Mouse (Mus musculus): ENCODE measurements around the gene Fgfr2.

Gene Fgfr2

DNA sequence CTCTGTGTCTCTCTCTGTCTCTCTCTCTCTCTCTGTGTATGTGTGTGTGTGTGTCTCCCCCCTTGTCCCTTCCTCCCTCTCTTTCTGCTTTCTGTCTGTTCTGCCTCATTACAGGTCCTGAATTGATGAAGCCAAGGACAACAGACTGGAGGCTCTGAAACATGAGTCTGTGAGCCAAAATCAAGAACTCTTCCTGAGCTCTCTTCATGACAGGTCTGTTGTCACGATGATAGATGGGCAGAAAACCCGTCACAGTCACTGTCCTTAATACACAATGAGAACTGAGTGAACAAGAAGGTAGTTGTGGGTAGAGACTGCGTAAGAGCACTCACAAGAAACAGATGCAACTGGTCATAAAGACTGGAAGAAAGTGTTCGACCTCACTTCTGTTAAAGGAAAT lies 762.8 kb downstream of the Fgfr2 start:
- no peak for DNase-seq (ENCODE audit: low read depth in 1 of 2, low spot score in 2 of 2)

DNA sequence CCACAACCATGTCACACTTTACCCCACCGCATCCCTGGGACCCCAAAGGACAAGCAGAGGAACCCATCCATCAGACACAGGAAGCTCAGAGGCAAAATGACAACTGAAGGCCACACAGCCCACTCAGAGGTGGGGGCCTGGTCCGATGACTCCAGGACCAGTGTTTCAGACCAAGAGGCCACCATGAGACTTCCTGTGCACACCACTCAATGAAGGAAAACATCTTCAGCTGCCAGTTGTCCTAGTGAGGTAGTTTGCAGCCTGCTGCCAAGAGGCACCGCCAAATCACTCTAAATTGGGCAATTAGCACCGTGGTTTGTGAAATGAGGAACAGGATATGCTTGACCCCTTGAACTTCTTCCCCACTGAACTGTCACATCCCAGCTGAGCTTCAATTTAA lies 764.4 kb downstream of the Fgfr2 start:
- DNase-seq (ENCODE audit: low read depth in 1 of 2, low spot score in 2 of 2): peak; percentile 66 to 73

DNA sequence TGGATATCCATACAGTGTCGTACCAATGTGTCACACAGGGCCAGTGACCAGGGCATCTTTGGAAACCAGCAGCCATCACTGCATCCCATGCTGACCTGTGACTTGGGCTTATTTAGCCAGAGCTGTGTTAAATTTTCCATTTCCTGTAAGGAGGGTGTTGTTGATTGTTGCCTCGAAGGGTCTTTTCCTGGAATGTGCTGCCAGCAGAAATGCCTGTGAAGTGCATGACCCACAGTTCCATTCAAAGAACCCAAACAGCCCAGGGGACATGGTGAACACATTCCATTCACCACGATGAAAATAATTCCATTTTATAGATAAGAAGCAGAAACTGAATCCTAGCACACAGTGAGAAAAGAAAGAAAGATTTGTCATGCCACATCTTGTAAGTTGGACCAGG lies 764.9 kb downstream of the Fgfr2 start:
- DNase-seq (ENCODE audit: low read depth in 1 of 2, low spot score in 2 of 2): no peak

- DNase-seq (ENCODE audit: low read depth in 1 of 2, low spot score in 2 of 2): no peak
Observed at GRCm38 (mm10) chr7:132357841-132358237, 765.3 kb downstream of the Fgfr2 start.

DNA sequence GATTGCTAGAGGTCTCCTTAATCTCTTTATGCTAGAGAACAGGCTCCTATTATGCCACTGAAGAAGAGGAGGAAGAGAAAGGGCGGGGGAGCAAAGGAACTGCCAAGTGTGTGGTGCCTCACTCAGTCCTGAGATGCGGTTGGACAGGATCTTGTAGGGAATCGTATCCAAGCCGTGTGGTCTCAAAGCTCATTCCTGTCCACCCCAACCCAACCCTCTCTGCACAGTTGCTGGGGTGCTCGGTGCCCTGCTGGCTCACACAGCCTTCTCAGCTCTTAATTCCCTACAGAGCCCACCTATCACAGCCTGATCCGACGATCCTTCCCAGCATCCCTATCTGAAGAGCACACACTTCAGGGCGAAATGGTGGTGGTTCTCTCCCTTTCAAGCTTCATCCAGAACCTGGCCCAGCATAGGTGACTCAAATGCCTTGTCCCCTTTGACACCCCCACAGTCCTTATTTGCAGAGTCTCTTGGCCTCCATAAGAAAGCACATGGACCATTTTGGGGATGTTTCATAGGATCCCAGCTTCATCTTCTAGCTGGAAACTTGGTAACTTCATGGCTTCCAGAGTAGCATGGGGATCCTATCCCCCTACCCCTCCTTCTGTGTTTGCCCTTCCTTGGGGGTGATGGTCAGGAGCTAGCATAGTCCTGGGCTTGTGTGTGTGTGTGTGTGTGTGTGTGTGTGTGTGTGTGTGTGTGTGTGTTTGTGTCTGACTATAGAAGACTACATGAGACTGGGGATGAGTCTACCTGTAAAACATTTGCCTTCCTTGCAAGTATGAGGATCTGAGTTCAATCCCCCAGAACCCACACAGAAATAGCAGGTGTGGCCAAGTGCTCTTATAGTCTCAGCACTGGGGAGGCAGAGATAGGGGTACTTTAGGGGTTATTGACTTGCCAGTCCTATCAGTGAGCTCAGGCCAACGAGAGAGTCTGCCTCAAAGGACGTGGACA lies 766.0 kb downstream of the Fgfr2 start:
- no peak for DNase-seq (ENCODE audit: low read depth in 1 of 2, low spot score in 2 of 2)

- DNase-seq (ENCODE audit: low read depth in 1 of 2, low spot score in 2 of 2): no peak
Observed at GRCm38 (mm10) chr7:132356185-132356584, 767.0 kb downstream of the Fgfr2 start.

- DNase-seq (ENCODE audit: low read depth in 1 of 2, low spot score in 2 of 2): no peak
Observed at GRCm38 (mm10) chr7:132355767-132356166, 767.4 kb downstream of the Fgfr2 start.

- no peak for DNase-seq (ENCODE audit: low read depth in 1 of 2, low spot score in 2 of 2)
Observed at GRCm38 (mm10) chr7:132349075-132349572, 774.0 kb downstream of the Fgfr2 start.

GRCm38 (mm10) chr7:132347273-132348045 lies 775.7 kb downstream of the Fgfr2 start:
- DNase-seq (ENCODE audit: low read depth in 1 of 2, low spot score in 2 of 2): no peak

DNA sequence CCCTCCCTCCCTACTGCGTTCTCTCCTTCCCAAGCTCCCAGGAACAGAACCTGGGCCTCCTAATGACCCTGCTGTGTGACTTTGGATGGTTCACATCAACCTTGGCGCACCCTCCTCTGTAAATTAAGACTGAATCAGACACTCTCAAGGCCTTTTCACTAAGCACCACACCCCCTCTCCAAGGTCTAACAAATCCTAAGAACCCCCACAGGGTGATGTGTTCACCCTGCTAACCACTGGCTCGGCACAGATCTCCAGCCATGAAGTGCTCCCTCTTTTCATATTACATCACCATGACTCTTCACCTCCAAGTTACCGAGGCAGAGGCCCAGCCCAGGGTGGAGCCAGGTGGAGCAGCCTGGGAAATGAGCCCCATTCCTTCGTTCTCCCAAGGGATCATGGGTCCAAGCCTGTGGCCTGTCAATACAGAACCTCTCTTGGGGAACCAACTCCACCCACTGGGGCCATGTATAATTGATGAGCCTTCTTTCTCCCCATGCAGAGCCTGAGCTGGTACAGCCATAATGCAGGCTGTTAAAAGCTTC lies 777.6 kb downstream of the Fgfr2 start:
- no peak for DNase-seq (ENCODE audit: low read depth in 1 of 2, low spot score in 2 of 2)

DNA sequence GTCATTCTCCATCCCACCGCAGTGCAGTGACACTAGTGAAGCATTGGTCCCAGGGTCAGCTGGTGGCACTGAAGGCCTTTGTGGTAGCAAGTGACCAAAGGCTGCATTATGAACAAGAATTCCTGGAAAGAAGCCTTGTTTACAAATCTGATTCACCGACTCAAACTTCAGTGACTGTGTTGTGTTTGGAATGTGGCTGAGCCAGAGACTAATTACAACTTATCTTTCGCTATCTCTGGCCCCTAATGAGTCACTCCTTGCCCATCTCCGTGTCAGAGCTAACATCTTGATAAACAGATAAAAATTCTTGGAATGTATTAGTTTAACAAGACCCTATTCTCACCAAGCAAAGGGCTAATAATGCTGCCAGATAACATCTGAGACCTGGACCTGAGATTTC lies 778.5 kb downstream of the Fgfr2 start:
- no peak for DNase-seq (ENCODE audit: low read depth in 1 of 2, low spot score in 2 of 2)

GRCm38 (mm10) chr7:132343900-132344299 lies 779.2 kb downstream of the Fgfr2 start:
- no peak for DNase-seq (ENCODE audit: low read depth in 1 of 2, low spot score in 2 of 2)

- DNase-seq (ENCODE audit: low read depth in 1 of 2, low spot score in 2 of 2): no peak
Observed at GRCm38 (mm10) chr7:132343146-132343545, 780.0 kb downstream of the Fgfr2 start.

- no peak for DNase-seq (ENCODE audit: low read depth in 1 of 2, low spot score in 2 of 2)
Observed at GRCm38 (mm10) chr7:132339041-132339839, 783.9 kb downstream of the Fgfr2 start.

DNA sequence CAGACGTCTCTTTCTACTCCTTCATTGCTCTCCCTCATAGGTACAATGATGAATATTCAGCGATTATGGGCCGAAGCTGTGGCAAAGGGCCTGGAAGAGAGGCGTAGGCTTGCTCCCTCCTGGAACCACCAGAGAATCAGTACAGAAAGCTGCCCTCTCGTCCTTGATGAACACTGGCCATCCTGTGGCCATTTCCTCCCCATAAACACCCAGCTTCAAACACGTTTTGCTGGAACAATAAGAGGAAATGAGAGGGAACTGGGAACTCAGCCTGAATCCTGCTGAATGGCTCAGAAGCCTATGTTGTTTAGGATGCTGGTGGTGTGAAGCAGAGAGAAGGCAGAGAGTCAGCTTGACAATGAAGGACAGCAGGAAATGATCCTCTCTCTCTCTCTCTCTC lies 784.8 kb downstream of the Fgfr2 start:
- DNase-seq (ENCODE audit: low read depth in 1 of 2, low spot score in 2 of 2): no peak

DNA sequence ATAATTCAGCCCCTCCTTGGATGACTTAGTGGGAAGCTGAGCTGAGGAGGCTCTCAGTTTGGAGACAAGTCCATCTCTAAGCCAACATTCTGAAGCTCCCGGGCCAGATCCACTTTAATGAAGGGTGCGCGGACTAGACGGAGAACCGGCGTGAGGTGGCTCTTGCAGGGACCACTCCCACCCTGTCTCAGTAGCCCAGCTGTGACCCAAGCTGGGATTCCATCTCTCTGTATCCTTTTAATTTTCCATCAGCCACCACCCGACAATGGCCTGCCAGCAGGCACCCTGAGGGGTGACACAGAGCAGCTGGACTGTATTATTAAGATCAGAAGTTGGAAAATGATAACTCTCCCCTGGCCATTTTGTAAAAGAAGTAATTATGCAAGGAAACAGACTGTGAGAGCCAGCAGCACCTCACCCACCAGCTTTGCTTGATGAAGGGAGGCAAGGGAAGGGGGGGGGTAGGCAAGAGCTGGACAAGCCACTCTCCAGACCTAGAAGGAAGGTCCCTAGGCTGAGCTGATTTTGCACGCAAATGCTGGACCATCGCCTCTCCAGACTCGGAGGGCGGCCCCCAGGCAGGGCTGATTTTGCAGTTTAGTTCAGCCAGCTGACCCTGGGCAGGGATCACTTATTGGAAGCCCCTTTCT lies 785.8 kb downstream of the Fgfr2 start:
- no peak for DNase-seq (ENCODE audit: low read depth in 1 of 2, low spot score in 2 of 2)

GRCm38 (mm10) chr7:132336781-132337180 lies 786.4 kb downstream of the Fgfr2 start:
- DNase-seq (ENCODE audit: low read depth in 1 of 2, low spot score in 2 of 2): no peak

- DNase-seq (ENCODE audit: low read depth in 1 of 2, low spot score in 2 of 2): no peak
Observed at GRCm38 (mm10) chr7:132335367-132335766, 787.8 kb downstream of the Fgfr2 start.

DNA sequence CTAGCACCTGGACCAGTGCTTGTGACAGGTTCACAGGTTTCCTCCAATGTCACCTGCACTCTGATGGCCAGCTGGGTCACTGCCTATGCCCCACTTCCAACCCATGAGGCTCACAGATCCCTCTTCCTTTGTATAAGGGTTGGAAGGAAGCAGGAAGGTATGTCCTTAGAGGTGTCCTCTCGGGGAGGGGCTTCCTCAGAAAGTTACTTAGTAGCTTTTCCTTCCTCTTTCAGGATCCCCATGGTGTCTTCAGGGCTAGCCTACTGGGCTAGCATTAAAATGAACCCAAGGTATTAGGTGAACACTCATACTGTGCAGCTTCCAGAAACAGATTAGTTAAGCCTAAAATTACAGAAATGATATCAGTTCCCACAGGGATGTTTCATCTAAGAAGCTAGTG lies 790.1 kb downstream of the Fgfr2 start:
- DNase-seq (ENCODE audit: low read depth in 1 of 2, low spot score in 2 of 2): no peak

GRCm38 (mm10) chr7:132332176-132332575 lies 791.0 kb downstream of the Fgfr2 start:
- no peak for DNase-seq (ENCODE audit: low read depth in 1 of 2, low spot score in 2 of 2)

Data from monocyte, adult 2 months (primary cell).